Mouse (Mus musculus) hindbrain, embryonic 15.5 days (tissue): Measurements from ENCODE around the gene Ptpn14. TPM values are rescaled to one million over a fixed set of nuclear protein-coding genes. Genes with fewer than 3 reads are reported as not detected.

ENCODE experiments used
- ATAC-seq: fragments of 200-750 bp; cut with Nextera tagmentation; 2 replicates; pipeline ENCODE4 v1.8.0; 2017; ENCODE audit warnings: low read depth, moderate number of reproducible peaks, moderate TSS enrichment; ENCODE audit not compliant: low FRiP score
- H3K27ac ChIP-seq: fragments of 300-500 bp; sonication (generic); replicated peaks from 2 replicates; pipeline ENCODE4 v1.5.1; 2015; ENCODE audit warnings: mild to moderate bottlenecking, inconsistent platforms
- H3K27me3 ChIP-seq: fragments of 300-500 bp; sonication (generic); 2 replicates; pipeline ENCODE4 v1.6.1; 2015; ENCODE audit warnings: control low read depth, inconsistent platforms
- H3K36me3 ChIP-seq: fragments of 300-500 bp; sonication (generic); 2 replicates; pipeline ENCODE4 v1.6.1; 2015; ENCODE audit warnings: control low read depth, inconsistent platforms
- H3K4me1 ChIP-seq: fragments of 300-500 bp; sonication (generic); replicated peaks from 2 replicates; pipeline ENCODE4 v1.6.1; 2015; ENCODE audit warnings: control low read depth, inconsistent platforms
- H3K4me2 ChIP-seq: fragments of 300-500 bp; sonication (generic); 2 replicates; pipeline ENCODE4 v1.6.1; 2015; ENCODE audit warnings: moderate library complexity, mild to moderate bottlenecking, inconsistent platforms
- H3K4me3 ChIP-seq: fragments of 300-500 bp; sonication (generic); 2 replicates; pipeline ENCODE4 v1.5.1; 2015; ENCODE audit warnings: mild to moderate bottlenecking, inconsistent platforms
- H3K9ac ChIP-seq: fragments of 300-500 bp; sonication (generic); 2 replicates; pipeline ENCODE4 v1.6.1; 2015; ENCODE audit warnings: inconsistent platforms
- H3K9me3 ChIP-seq: fragments of 300-500 bp; sonication (generic); 2 replicates; pipeline ENCODE4 v1.6.1; 2016; ENCODE audit warnings: control low read depth, inconsistent platforms
- WGBS: fragments of 180-500 bp; shearing (Covaris S2); methylation state at CpG from one replicate; pipeline ENCODE4 v1.1.7; 2015; 5-methylcytosine and 5-hydroxymethylcytosine counted together
- polyA plus RNA-seq: library from polyadenylated mRNA; unstranded; fragments of >200 nt; fragmentation: Nextera tagmentation; extraction: Ambion mirVana; gene quantifications from 2 replicates; pipeline ENCODE4 v1.2.1, GENCODE M21; 2015

Ptpn14 gene
- polyA plus RNA-seq, 1 experiment from 2014 or later: 1.5 TPM

GRCm38 (mm10) chr1:189727346-189727883, 653 bp upstream of the Ptpn14 start:
- Histone ChIP-seq H3K36me3 (no peaks in the 10 kb centered on the region), H3K4me1 (peaks cover 22% of the 10 kb centered on the region), H3K9me3 (no peaks in the 10 kb centered on the region), H3K27ac (peak overlapping the region; percentile 64), H3K27me3 (peaks cover 39% of the 10 kb centered on the region), H3K4me2 (peak overlapping the region; percentile 96), H3K9ac (peak overlapping the region; percentile 47), H3K4me3 (peak overlapping the region; percentile 56)
- no peak; the same call in 1 of the 2 replicates for ATAC-seq
- under 1% methylated on average over 22 of the region's 22 CpGs for WGBS

- Histone ChIP-seq H3K4me2 (peak overlapping the region; percentile 96), H3K4me3 (peak overlapping the region; percentile 56), H3K27me3 (peaks cover 39% of the 10 kb centered on the region), H3K9me3 (no peaks in the 10 kb centered on the region), H3K27ac (no peak overlapping the region), H3K36me3 (no peaks in the 10 kb centered on the region), H3K4me1 (peaks cover 22% of the 10 kb centered on the region), H3K9ac (peak overlapping the region; percentile 47)
- WGBS: 0% methylated on average over 14 of the region's 15 CpGs
- ATAC-seq: no peak
These were observed 682 bp downstream of the Ptpn14 start for GRCm38 (mm10) chr1:189728784-189729115.

GRCm38 (mm10) chr1:189729141-189729815, 1.2 kb downstream of the Ptpn14 start:
- Histone ChIP-seq H3K4me2 (peak overlapping the region; percentile 96), H3K4me1 (peaks cover 22% of the 10 kb centered on the region), H3K9ac (no peak overlapping the region), H3K27me3 (peaks cover 39% of the 10 kb centered on the region), H3K9me3 (no peaks in the 10 kb centered on the region), H3K4me3 (peak overlapping the region; percentile 56), H3K27ac (no peak overlapping the region), H3K36me3 (no peaks in the 10 kb centered on the region)
- no peak for ATAC-seq
- 10% methylated on average over 17 of the region's 17 CpGs for WGBS

- H3K4me3 ChIP-seq: no peak overlapping the region
- H3K36me3 ChIP-seq: no peaks in the 10 kb centered on the region
- no peak overlapping the region for H3K27ac ChIP-seq
- H3K4me2 ChIP-seq: no peak overlapping the region
- WGBS: 60% methylated on average over 10 of the region's 10 CpGs
- no peaks in the 10 kb centered on the region for H3K9me3 ChIP-seq
- no peak overlapping the region for H3K9ac ChIP-seq
- ATAC-seq: no peak
- peaks cover 22% of the 10 kb centered on the region for H3K4me1 ChIP-seq
- H3K27me3 ChIP-seq: peaks cover 34% of the 10 kb centered on the region
These were observed 3.6 kb downstream of the Ptpn14 start for GRCm38 (mm10) chr1:189731697-189732096.

GRCm38 (mm10) chr1:189732156-189732555, 4.1 kb downstream of the Ptpn14 start:
- H3K36me3 ChIP-seq: no peaks in the 10 kb centered on the region
- H3K4me2 ChIP-seq: no peak overlapping the region
- H3K9ac ChIP-seq: no peak overlapping the region
- no peaks in the 10 kb centered on the region for H3K9me3 ChIP-seq
- H3K27ac ChIP-seq: no peak overlapping the region
- H3K27me3 ChIP-seq: peaks cover 30% of the 10 kb centered on the region
- no peak for ATAC-seq
- H3K4me1 ChIP-seq: peaks cover 21% of the 10 kb centered on the region
- no peak overlapping the region for H3K4me3 ChIP-seq
- 78% methylated on average over 8 of the region's 8 CpGs for WGBS

- WGBS: 93% methylated on average over 7 of the region's 7 CpGs
- no peaks in the 10 kb centered on the region for H3K27me3 ChIP-seq
- H3K4me2 ChIP-seq: no peak overlapping the region
- H3K4me1 ChIP-seq: no peaks in the 10 kb centered on the region
- H3K9me3 ChIP-seq: no peaks in the 10 kb centered on the region
- no peaks in the 10 kb centered on the region for H3K36me3 ChIP-seq
- no peak for ATAC-seq
- no peak overlapping the region for H3K4me3 ChIP-seq
- H3K27ac ChIP-seq: no peak overlapping the region
- H3K9ac ChIP-seq: no peak overlapping the region
These were observed 12.0 kb downstream of the Ptpn14 start for GRCm38 (mm10) chr1:189740075-189740474.

- Histone ChIP-seq H3K4me2 (no peak overlapping the region), H3K4me1 (no peaks in the 10 kb centered on the region), H3K9ac (no peak overlapping the region), H3K9me3 (no peaks in the 10 kb centered on the region), H3K4me3 (no peak overlapping the region), H3K36me3 (no peaks in the 10 kb centered on the region), H3K27ac (no peak overlapping the region), H3K27me3 (no peaks in the 10 kb centered on the region)
- ATAC-seq: no peak
- 88% methylated on average over 5 of the region's 5 CpGs for WGBS
These were observed 14.0 kb downstream of the Ptpn14 start for GRCm38 (mm10) chr1:189742041-189742440.

GRCm38 (mm10) chr1:189743136-189743535, 15.1 kb downstream of the Ptpn14 start:
- no peaks in the 10 kb centered on the region for H3K4me1 ChIP-seq
- 83% methylated on average over 5 of the region's 5 CpGs for WGBS
- no peak overlapping the region for H3K4me2 ChIP-seq
- H3K36me3 ChIP-seq: no peaks in the 10 kb centered on the region
- no peak overlapping the region for H3K4me3 ChIP-seq
- ATAC-seq: no peak
- H3K27ac ChIP-seq: no peak overlapping the region
- H3K9me3 ChIP-seq: no peaks in the 10 kb centered on the region
- no peak overlapping the region for H3K9ac ChIP-seq
- no peaks in the 10 kb centered on the region for H3K27me3 ChIP-seq

GRCm38 (mm10) chr1:189744914-189745710, 17.0 kb downstream of the Ptpn14 start:
- H3K27ac ChIP-seq: no peak overlapping the region
- H3K36me3 ChIP-seq: no peaks in the 10 kb centered on the region
- WGBS: 59% methylated on average over 4 of the region's 4 CpGs
- no peak overlapping the region for H3K4me2 ChIP-seq
- ATAC-seq: no peak
- H3K4me1 ChIP-seq: no peaks in the 10 kb centered on the region
- no peak overlapping the region for H3K4me3 ChIP-seq
- H3K27me3 ChIP-seq: no peaks in the 10 kb centered on the region
- no peak overlapping the region for H3K9ac ChIP-seq
- no peaks in the 10 kb centered on the region for H3K9me3 ChIP-seq

GRCm38 (mm10) chr1:189746520-189746919, 18.5 kb downstream of the Ptpn14 start:
- H3K4me3 ChIP-seq: no peak overlapping the region
- H3K27me3 ChIP-seq: no peaks in the 10 kb centered on the region
- no peak overlapping the region for H3K9ac ChIP-seq
- no peaks in the 10 kb centered on the region for H3K36me3 ChIP-seq
- H3K4me1 ChIP-seq: no peaks in the 10 kb centered on the region
- H3K4me2 ChIP-seq: no peak overlapping the region
- no peak for ATAC-seq
- 84% methylated on average over 4 of the region's 4 CpGs for WGBS
- H3K27ac ChIP-seq: no peak overlapping the region
- H3K9me3 ChIP-seq: no peaks in the 10 kb centered on the region

- Histone ChIP-seq H3K4me2 (no peak overlapping the region), H3K27me3 (no peaks in the 10 kb centered on the region), H3K9me3 (no peaks in the 10 kb centered on the region), H3K9ac (no peak overlapping the region), H3K27ac (no peak overlapping the region), H3K4me1 (no peaks in the 10 kb centered on the region), H3K4me3 (no peak overlapping the region), H3K36me3 (no peaks in the 10 kb centered on the region)
- no peak for ATAC-seq
- 93% methylated on average over 4 of the region's 4 CpGs for WGBS
These were observed 21.7 kb downstream of the Ptpn14 start for GRCm38 (mm10) chr1:189749789-189750188.

- H3K9me3 ChIP-seq: no peaks in the 10 kb centered on the region
- no peak overlapping the region for H3K27ac ChIP-seq
- no peak for ATAC-seq
- H3K27me3 ChIP-seq: no peaks in the 10 kb centered on the region
- H3K9ac ChIP-seq: no peak overlapping the region
- no peak overlapping the region for H3K4me2 ChIP-seq
- H3K4me1 ChIP-seq: no peaks in the 10 kb centered on the region
- no peak overlapping the region for H3K4me3 ChIP-seq
- no peaks in the 10 kb centered on the region for H3K36me3 ChIP-seq
- 77% methylated on average over 5 of the region's 5 CpGs for WGBS
These were observed 22.2 kb downstream of the Ptpn14 start for GRCm38 (mm10) chr1:189750233-189750632.
